Mouse (Mus musculus) gastrocnemius, postnatal 36 days (tissue): Measurements from ENCODE around the gene Xlr4c. TPM values are rescaled to one million over a fixed set of nuclear protein-coding genes. Genes with fewer than 3 reads are reported as not detected.
"Not testable (repeated sequence)": the region's sequence is repeated elsewhere in the genome, so short reads cannot be mapped to it uniquely, and the experiment has no call there.

Experiments used
- DNase-seq, 2 experiments: peaks; one replicate each; pipeline ENCODE4 v3.0.0; 2022
- intact Hi-C: fragments of 180-260 bp; cut with DNase I; formaldehyde crosslinking; loops from one replicate; pipeline ENCODE4 v1.15.1; 2025
- long read RNA-seq, 2 experiments: library from polyadenylated mRNA; stranded (forward); transcript quantifications; one replicate each; pipeline ENCODE4 v2.0.0; 2021
- total RNA-seq, 2 experiments: library from RNA; stranded (reverse); gene quantifications; 2 replicates each; pipeline ENCODE4 v1.2.3; 2021

Xlr4c gene
- total RNA-seq, result under 1 TPM in 1 of 2 experiments, not detected in 1; 0.17 TPM
- long read RNA-seq, experiment 1, result 0 reads
- long read RNA-seq, experiment 2, partial matches to known transcripts, result 0 of 1 reads
- long read RNA-seq, experiment 2, other reads (novel, unspliced or antisense), result 1 of 1 reads

GRCm38 (mm10) chrX:73242821-73243325 is at the start of gene Xlr4c:
Gene Xlr4c (minus strand): TSS chrX:73243130.
- intact Hi-C loops, DNase-seq: not testable (repeated sequence)

GRCm38 (mm10) chrX:73265270-73265669 is 22.3 kb upstream of the Xlr4c start, which contains the start of gene Xlr3c:
Gene Xlr3c (minus strand): TSS chrX:73265390.
- DNase-seq, intact Hi-C loops: not testable (repeated sequence)

- not testable (repeated sequence) for DNase-seq
Measured at GRCm38 (mm10) chrX:73262428-73262827, 19.5 kb upstream of the Xlr4c start.

DNA sequence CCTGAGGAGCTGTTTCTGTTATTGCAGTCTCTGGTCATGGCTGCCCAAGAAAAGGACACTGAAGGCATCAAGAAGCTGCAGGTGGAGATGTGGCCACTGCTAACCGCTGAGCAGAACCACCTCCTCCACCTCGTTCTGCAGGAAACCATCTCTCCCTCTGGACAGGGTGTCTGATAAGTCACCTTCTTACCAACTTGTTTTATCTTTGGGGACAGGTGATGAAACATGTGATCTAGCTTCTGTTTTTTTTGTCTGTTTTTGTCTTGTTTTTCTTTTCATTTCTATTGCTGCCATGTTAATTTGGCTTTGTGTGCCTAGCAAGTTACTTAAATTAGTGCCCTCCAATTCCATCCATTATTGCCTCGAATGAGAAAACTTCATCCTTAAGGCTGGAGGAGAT is 13.6 kb downstream of the Xlr4c start:
- no peak for DNase-seq
- intact Hi-C loops, result no loop called here

More at GRCm38 (mm10) chrX:73262428-73262827, 19.5 kb upstream of the Xlr4c start:
- intact Hi-C loops, result not testable (repeated sequence)

GRCm38 (mm10) chrX:73228606-73229214 is 14.2 kb downstream of the Xlr4c start:
- peak; percentile 4 to 37 for DNase-seq
- intact Hi-C loops, result no loop called here

GRCm38 (mm10) chrX:73227914-73228605 is 14.9 kb downstream of the Xlr4c start, which contains the start of gene F8a:
Gene F8a (plus strand): TSS chrX:73228291.
- DNase-seq, result peak; percentile 64 to 65
- intact Hi-C loops, result no loop called here

- DNase-seq, result no peak
- intact Hi-C loops, result no loop called here
Measured at GRCm38 (mm10) chrX:73225365-73225764, 17.6 kb downstream of the Xlr4c start.

DNA sequence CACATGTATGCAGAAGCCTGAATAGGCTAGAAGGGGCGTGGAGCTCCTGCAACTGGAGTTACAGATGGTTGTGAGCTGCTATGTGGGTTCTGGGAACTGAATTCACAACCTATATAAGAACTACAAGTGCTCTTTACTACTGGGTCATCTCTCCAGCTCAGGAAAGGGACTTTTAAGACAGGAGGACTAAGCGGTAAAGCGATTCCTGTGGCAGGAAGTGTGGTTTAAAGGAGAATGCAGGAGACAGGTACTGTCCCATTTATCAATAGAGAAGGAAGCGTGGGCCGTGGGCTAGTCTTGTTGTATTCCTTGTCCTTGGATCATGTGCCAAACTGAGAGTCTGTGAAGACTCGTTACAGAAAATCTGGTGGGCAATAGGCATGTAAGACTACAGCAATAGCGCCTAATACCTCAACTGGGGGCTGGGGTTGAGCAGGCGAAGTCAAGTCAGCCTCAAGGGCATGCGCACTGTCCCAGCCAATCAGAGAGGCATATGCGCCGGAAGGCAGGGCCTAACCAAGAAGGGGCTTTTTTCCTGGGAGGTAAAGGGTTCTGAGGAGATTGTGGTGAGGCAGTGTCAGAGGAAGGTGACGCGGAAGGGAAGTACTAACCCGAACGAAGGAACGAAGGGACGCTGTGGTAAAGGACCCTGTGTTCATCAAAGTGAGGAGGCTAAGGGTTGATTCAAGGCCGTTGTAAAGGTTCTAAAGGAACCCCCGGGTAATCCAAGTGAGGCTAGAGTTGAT is 28.9 kb downstream of the Xlr4c start, which contains the start of gene Xlr4b:
TSS of gene Xlr4b (plus strand) at position 515 of the 746 bp plus-strand sequence.
- DNase-seq, intact Hi-C loops: not testable (repeated sequence)

DNA sequence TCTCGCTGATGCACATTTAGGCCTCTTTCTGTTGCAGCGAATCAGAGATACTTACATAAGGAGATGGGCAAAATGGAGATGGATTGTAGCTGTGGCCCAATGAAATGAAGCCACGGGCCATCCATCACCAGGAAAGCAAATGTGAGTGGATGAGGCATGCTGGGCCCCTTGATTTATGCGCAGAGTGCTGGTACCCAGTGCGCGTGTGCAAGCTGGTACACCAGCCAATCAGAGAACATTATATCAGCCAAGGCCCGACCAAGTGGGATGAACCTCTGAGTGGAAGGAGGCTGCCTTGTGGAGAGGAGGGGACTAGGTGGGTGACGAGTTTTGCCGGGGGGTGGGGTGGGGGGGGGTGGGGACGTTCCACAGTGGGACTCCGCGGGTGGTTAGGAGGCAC is 51.0 kb downstream of the Xlr4c start, which contains the start of gene Xlr3b:
TSS of gene Xlr3b (plus strand) at position 274 of the 400 bp plus-strand sequence.
- DNase-seq, intact Hi-C loops: not testable (repeated sequence)

Other genes starting within 250 kb of the Xlr4c start
- gene Pnma5, start 206.0 kb downstream of the Xlr4c start, total RNA-seq, result under 1 TPM in 1 of 2 experiments, not detected in 1; 0.10 TPM
- gene Pnma3, start 178.3 kb downstream of the Xlr4c start, total RNA-seq, result not detected
- gene Xlr4a, start 160.7 kb downstream of the Xlr4c start, total RNA-seq, result not detected
- under 1 TPM in 1 of 2 experiments, not detected in 1; 0.76 TPM for gene Xlr3a, start 146.0 kb downstream of the Xlr4c start, total RNA-seq
- not detected for gene Gm14685, start 126.1 kb downstream of the Xlr4c start, total RNA-seq
- gene Xlr5b, start 94.3 kb downstream of the Xlr4c start, total RNA-seq, result not detected
- not detected for gene DXBay18, start 93.7 kb downstream of the Xlr4c start, total RNA-seq
- gene Spin2d, start 66.1 kb downstream of the Xlr4c start, total RNA-seq, result not detected
- 1 to 10 TPM in 1 of 2 experiments, under 1 TPM in 1; 0.33 to 4.2 TPM for gene Xlr3b, start 50.9 kb downstream of the Xlr4c start, total RNA-seq
- under 1 TPM in 1 of 2 experiments, not detected in 1; 0.26 TPM for gene Xlr4b, start 28.8 kb downstream of the Xlr4c start, total RNA-seq
- 1 to 10 TPM; 4.9 to 6.6 TPM for gene F8a, start 14.8 kb downstream of the Xlr4c start, total RNA-seq
- not detected for gene Xlr3c, start 22.3 kb upstream of the Xlr4c start, total RNA-seq
- not detected for gene Xlr5a, start 49.8 kb upstream of the Xlr4c start, total RNA-seq
- gene Xlr5c, start 49.8 kb upstream of the Xlr4c start, total RNA-seq, result not detected
- gene Gm45015, start 93.7 kb upstream of the Xlr4c start, total RNA-seq, result not detected
- gene Zfp275, start 99.5 kb upstream of the Xlr4c start, total RNA-seq, result 1 to 10 TPM; 4.4 to 5.6 TPM
- not detected for gene Gm18336, start 155.6 kb upstream of the Xlr4c start, total RNA-seq
- gene Zfp92, start 168.0 kb upstream of the Xlr4c start, total RNA-seq, result under 1 TPM in 1 of 2 experiments, not detected in 1; 0.15 TPM
- not detected for gene Trex2, start 192.2 kb upstream of the Xlr4c start, total RNA-seq
- 10 to 100 TPM; 11.0 to 13.7 TPM for gene Haus7, start 215.9 kb upstream of the Xlr4c start, total RNA-seq
- gene Bgn, start 240.5 kb upstream of the Xlr4c start, total RNA-seq, result 100 to 1,000 TPM in 1 of 2 experiments, 10 to 100 TPM in 1; 70.0 to 118 TPM